Mouse (Mus musculus): ENCODE data around the gene Sirpb1b. TPM values are rescaled to one million over a fixed set of nuclear protein-coding genes. Genes with fewer than 3 reads are reported as not detected.
"Not testable (repeated sequence)": the region's sequence is repeated elsewhere in the genome, so short reads cannot be mapped to it uniquely, and the experiment has no call there.

Sirpb1b gene
- 0.34 TPM in 1 of 2 replicates, not detected in the other for total RNA-seq (2021)
- long read RNA-seq, experiment 1 = 0 reads
- long read RNA-seq, experiment 2 = 0 reads

DNA sequence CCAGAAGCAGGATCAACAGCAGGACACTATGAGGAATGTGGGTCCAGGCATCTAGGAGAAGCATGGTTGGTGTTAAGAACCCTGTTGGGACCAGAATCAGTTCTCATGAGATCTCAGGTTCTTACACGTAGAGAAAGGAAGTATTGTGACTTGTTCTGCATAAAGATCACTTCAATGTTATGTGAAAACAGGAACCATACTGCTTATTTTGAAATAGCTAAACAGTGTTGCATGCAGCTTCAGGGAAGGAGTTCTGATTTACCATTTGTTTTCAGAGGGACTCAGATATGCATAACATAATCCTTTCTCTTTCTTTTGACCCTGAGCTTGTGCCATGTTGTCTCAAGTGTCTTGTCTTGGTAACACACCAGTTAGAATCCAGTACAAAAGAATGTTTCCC, at the start of gene Sirpb1b:
TSS of gene Sirpb1b (minus strand) at position 179 of the 400 bp plus-strand sequence.
- not testable (repeated sequence) for DNase-seq

DNA sequence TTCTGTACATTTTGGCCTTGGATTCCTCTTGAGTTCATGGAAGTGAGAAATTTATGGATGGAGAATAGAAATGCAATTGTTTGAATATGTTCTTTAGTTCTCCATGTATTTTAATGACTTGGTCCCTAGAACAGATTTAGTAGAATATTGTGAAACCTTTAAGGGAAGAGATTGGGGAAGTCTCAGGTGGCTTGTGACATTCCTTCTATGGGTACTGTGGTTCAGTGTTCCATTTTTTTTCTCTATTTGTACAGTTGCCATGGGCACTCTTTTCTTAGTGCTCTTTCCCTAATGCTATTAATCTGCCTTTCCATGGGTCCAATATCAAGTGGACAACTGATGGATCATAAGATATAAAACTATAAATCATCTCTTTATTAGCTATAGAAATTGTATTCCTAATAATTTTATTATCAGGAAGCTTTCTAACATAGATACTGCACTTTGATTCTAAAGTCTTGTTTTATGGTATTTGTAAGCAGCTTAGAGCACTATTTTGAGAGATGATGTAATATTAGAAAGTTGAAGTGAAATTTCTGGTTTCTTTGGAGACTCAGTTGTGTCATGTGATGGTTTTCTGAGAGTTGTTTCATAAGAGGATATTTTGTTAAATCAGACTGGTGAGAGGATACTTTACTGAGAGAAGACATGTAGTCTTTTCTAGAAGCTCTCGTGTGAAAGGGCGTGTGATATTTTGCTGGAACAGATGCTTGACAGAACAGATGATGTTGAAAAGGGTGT, 15.7 kb upstream of the Sirpb1b start:
- not testable (repeated sequence) for DNase-seq

DNA sequence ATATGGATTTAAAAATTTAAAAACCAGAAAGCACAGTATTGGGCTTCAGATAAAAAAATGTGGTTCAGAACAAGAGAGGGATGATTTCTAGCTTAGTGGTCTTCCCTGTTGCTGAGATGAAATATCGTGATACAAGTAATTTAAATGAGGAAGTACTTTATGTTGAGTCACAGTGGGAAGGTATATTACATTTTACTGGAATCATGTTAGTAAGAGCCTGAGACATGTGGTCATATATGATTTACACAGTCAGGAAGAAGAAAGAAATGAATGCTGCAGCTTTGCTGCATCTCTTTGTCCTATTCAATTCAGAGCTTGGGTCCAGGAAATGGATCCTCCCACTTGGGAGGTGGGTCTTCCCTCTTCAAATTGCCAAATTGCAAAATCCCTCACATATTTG, 11.8 kb upstream of the Sirpb1b start:
- DNase-seq = not testable (repeated sequence)

DNA sequence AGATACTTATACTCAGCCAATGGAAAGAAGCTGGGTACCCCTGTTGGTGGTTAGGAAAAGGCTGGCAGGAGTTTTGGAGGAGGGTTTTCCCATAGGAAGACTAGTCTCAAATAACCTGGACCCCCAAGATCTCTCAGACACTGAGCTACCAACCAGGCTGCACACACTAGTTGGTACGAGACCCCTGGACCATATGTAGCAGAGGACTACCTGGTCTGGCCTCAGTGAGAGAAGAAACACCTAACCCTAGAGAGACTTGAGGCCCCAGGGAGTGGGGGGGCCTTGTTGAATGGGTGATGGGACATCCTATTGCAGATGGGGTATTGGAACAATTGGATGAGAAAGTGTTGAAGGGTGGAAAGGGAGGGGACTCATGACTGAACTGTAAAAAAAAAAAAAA, 8.6 kb upstream of the Sirpb1b start:
- no peak for DNase-seq

DNA sequence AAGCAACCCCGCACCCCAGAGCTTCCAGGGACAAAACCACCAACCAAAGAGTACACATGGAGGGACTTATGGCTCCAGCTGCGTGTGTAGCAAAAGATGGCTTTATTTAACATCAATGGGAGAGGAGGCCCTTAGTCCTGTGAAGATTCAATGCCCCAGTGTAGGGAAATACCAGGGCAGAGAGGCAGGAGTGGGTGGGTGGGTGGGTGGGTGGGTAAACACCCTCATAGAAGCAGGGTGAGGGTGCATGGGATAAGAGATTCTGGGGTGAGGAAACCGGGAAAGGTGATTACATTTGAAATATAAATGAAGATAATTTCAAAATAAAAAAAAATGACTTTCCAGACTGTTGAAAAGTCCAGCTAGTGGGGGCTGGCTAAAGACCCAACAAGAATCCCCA, 8.1 kb upstream of the Sirpb1b start:
- not testable (repeated sequence) for DNase-seq

DNA sequence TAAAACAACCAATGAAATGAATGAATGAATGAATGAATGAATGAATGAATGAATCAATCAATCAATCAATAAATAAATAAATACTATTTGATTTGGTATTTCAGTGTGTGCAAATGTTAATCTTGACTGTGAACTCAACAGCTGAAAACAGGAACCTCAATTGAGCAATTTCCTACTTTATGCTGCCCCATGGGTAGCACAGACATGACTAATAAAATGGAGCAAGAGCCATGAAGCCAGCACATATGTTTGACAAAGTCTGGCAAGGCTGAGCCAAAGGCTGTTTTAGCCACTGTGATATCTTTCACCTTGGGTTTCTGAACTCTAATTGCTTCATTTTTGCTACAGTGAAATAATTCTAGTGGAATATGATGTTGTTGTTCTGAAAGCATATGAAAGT, 1.6 kb upstream of the Sirpb1b start:
- not testable (repeated sequence) for DNase-seq

DNA sequence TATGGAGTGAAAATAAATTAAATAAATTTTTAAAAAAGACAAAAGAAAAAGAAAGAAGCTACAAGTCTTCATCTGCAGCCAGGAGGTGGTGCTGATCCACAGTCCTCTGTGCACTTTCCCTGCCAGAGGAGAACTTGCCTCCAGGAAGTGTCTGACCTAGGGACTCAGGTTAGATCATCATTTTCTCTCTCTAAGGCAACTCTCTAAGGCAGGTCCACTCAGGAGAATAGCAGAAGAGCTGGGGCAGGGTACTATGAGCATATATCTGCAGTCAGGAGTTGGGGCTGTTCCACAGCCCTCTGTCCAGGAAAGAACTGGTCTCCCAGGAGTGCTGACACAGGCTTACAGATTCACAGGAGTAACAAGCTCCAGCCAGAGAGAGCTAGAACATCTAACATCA, 46.3 kb downstream of the Sirpb1b start:
- DNase-seq = no peak

DNA sequence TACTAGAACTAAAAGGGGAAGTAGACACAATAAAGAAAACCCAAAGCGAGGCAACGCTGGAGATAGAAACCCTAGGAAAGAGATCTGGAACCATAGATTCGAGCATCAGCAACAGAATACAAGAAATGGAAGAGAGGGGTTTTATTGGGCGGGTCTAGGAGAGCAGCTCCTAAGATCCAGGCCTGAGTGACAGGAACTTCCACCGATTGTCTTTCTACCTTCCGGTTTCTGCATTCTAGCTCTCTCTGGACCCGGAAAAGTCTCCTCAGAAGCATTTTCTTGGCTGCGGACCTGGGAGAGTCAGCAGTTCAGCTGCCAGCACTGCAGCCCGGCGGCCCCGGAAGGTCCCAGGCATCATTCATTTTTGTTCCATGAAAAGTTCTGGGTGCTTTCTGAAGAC, 61.3 kb downstream of the Sirpb1b start:
- not testable (repeated sequence) for DNase-seq

DNA sequence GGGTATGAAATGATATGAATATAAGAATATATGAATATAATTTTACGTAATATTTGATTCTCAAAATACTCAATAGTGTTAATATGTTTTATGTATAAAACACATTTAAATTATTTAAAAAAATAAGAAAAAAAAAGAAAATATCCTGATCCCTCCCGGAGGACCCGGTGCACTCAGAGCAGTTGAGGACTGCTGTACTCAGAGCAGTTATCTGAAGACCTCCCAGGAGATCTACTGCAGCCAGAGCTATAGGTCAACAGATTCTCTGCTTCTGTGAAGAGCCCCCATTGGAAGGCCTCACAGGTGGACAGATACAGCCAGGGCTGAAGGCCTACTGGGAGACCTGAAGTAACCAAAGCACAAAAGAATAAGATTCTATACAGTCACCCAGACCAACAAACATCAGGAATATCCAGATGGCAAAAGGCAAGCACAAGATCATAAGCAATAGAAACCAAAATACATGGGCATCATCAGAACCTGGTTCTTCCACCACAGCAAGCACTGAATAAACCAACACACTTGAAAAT, 67.0 kb downstream of the Sirpb1b start:
- DNase-seq = not testable (repeated sequence)

DNA sequence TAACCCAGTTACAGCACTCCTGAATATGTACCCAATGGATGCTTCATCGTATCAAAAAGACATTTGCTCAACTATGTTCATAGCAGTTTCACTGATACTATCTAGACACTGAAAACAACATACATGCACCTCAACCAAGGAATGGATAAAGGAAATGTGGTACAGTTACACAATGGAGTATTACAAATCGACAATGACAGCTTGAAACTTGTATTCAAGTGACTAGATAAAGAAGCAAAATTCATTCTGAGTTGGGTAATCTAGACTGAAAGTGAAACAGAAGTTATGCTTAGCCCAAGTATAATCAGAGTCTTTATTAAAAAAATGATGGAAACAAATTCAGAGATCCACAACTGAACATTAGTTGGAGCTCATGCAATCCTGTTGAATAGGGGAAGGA, 100.0 kb downstream of the Sirpb1b start:
- not testable (repeated sequence) for DNase-seq

DNA sequence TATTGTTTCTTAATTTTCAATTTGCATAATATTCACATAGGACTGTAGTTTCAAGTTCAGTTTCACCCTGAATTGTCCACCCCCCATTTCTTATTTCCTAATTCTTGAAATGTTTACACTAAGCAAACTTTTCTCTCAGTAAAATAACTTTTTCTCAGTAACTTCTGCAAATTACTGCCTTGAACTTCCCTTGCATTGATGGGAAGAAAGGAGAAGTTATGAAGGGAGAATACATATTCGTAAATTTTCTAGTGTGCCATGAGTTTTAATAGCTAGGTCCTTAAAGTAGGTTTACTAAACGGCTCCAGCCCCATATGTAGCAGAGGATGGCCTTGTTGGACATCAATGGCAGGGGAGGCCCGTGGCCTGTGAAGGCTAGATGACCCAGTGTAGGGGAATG, 104.7 kb downstream of the Sirpb1b start:
- DNase-seq = not testable (repeated sequence)

Other genes with a start within 250 kb of the Sirpb1b start
- gene Gm9733, start 242.8 kb downstream of the Sirpb1b start, total RNA-seq (2021) = not detected in 2 replicates
- not detected in 2 replicates for gene Sirpb1a, start 148.5 kb downstream of the Sirpb1b start, total RNA-seq (2021)

Measured in adrenal gland, postnatal 14 days (tissue).